Mouse (Mus musculus) CH12.LX (cell line): ENCODE results near the gene Prkcsh.

Source experiments
- CHD2 ChIP-seq: IDR thresholded peaks from 2 replicates; pipeline ENCODE4 v1.6.1; 2011; ENCODE audit warnings: low read length, improper control_type of control experiment
- CTCF ChIP-seq, 2 experiments: IDR thresholded peaks in 1 of 2; conservative IDR thresholded peaks in 1 of 2; 2 replicates each; pipeline ENCODE4 v1.5.1; 2011 to 2012; ENCODE audit warnings: low read depth in 2 of 2, low read length in 2 of 2, improper control_type of control experiment in 1 of 2, inconsistent platforms in 1 of 2, mild to moderate bottlenecking in 1 of 2, moderate library complexity in 1 of 2
- EP300 ChIP-seq: IDR thresholded peaks from 2 replicates; pipeline ENCODE4 v1.6.1; 2011; ENCODE audit warnings: low read length, improper control_type of control experiment
- HCFC1 ChIP-seq: IDR thresholded peaks from 2 replicates; pipeline ENCODE4 v1.6.1; 2012; ENCODE audit warnings: low read depth, mild to moderate bottlenecking, inconsistent platforms, low read length, improper control_type of control experiment
- JUND ChIP-seq: conservative IDR thresholded peaks from 2 replicates; pipeline ENCODE4 v1.6.1; 2011; ENCODE audit warnings: low read depth, low read length, improper control_type of control experiment
- KAT2A ChIP-seq: IDR thresholded peaks from 2 replicates; pipeline ENCODE4 v1.6.1; 2012; ENCODE audit warnings: low read length, improper control_type of control experiment, inconsistent platforms; ENCODE audit not compliant: insufficient replicate concordance
- MAX ChIP-seq: IDR thresholded peaks from 2 replicates; pipeline ENCODE4 v1.6.1; 2011; ENCODE audit warnings: low read length, improper control_type of control experiment
- NRF1 ChIP-seq: IDR thresholded peaks from 2 replicates; pipeline ENCODE4 v1.6.1; 2014; ENCODE audit warnings: low read depth, mild to moderate bottlenecking, inconsistent platforms, low read length, improper control_type of control experiment, moderate library complexity
- RAD21 ChIP-seq: IDR thresholded peaks from 2 replicates; pipeline ENCODE4 v1.6.1; 2011; ENCODE audit warnings: low read depth, mild to moderate bottlenecking, low read length, improper control_type of control experiment, moderate library complexity
- SMC3 ChIP-seq: IDR thresholded peaks from 2 replicates; pipeline ENCODE4 v1.6.1; 2011; ENCODE audit warnings: low read depth, low read length, improper control_type of control experiment
- ZMIZ1 ChIP-seq: IDR thresholded peaks from 2 replicates; pipeline ENCODE4 v1.6.1; 2012; ENCODE audit warnings: low read depth, mild to moderate bottlenecking, inconsistent platforms, low read length, improper control_type of control experiment

DNA sequence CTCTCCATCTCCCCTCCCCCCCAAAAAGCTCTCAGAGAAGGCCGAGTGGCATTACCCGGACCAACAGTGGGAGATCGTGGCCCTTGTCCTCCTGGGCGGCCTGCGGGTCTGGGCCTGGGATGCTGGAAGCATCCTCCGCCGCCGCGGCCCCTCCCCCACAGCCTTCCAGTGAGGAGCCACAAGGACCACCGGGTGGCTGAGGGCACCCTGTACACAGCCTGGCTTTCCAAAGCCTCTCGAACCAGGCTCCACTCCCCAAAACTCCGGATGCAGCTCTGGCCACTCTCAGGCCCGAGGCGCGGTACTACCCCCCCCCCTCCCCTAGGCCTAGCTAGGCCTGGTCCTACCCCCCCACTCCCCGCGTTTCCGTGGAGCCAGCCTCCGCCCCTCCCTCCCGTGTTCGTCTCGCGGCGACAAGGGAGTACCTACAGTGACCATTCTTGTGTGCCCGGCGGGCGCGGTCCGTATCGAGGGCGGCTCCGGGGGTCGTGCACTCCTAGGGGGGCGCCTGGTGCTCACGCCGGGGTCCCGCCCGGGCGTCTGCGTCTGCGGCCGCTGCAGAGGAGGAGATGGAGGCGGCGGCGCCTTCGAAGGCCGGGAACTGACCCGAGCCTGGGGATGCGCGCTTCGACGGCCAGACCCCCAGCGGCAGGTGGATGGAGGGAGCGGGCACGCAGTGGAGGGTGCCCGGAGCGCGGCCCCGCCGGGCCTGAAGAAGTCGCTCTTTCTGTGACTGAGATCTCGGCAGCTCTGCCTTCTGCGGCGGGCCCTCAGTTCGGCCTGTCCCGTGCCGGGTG, 48.8 kb downstream of the Prkcsh start:
- TF ChIP-seq CTCF (conservative IDR thresholded peaks at IDR 0.05 in 1 of 2, IDR thresholded peaks at IDR 0.05 in 1 of 2; ENCODE audit: low read depth in 2 of 2, low read length in 2 of 2) (no peak), HCFC1 (no peak), ZMIZ1 (no peak), NRF1 (no peak), EP300 (no peak), MAX (no peak), KAT2A (no peak), RAD21 (no peak), CHD2 (no peak), SMC3 (no peak), JUND (no peak)
